Mouse (Mus musculus) forebrain, embryonic 14.5 days (tissue): Measurements from ENCODE around the gene Cort. TPM values are rescaled to one million over a fixed set of nuclear protein-coding genes. Genes with fewer than 3 reads are reported as not detected.
"Not testable (repeated sequence)": the region's sequence is repeated elsewhere in the genome, so short reads cannot be mapped to it uniquely, and the experiment has no call there.

Experiments
- ATAC-seq: fragments of 200-750 bp; cut with Nextera tagmentation; 2 replicates; pipeline ENCODE4 v1.8.0; 2017; ENCODE audit warnings: mild to moderate bottlenecking, moderate library complexity
- DNase-seq: peaks from one replicate; pipeline ENCODE4 v3.0.0-alpha.2; 2015; ENCODE audit warnings: low spot score
- H3K27ac ChIP-seq: fragments of 300-500 bp; sonication (generic); 2 replicates; pipeline ENCODE4 v1.5.1; 2014; ENCODE audit warnings: low read depth, mild to moderate bottlenecking, control low read depth, low read length, moderate library complexity
- H3K27me3 ChIP-seq: fragments of 300-500 bp; sonication (generic); replicated peaks from 2 replicates; pipeline ENCODE4 v1.6.1; 2014; ENCODE audit warnings: low read length, control low read depth, mixed read lengths; ENCODE audit not compliant: control insufficient read depth, insufficient read depth
- H3K36me3 ChIP-seq: fragments of 300-500 bp; sonication (generic); 2 replicates; pipeline ENCODE4 v1.6.1; 2014; ENCODE audit warnings: low read length, control low read depth; ENCODE audit not compliant: control insufficient read depth, insufficient read depth
- H3K4me1 ChIP-seq: fragments of 300-500 bp; sonication (generic); 2 replicates; pipeline ENCODE4 v1.6.1; 2014; ENCODE audit warnings: antibody characterized with exemption, low read length, control low read depth; ENCODE audit not compliant: control insufficient read depth, insufficient read depth
- H3K4me2 ChIP-seq: fragments of 300-500 bp; sonication (generic); 2 replicates; pipeline ENCODE4 v1.6.1; 2014; ENCODE audit warnings: mild to moderate bottlenecking, control low read depth, low read length
- H3K4me3 ChIP-seq: fragments of 300-500 bp; sonication (generic); 2 replicates; pipeline ENCODE4 v1.5.1; 2014; ENCODE audit warnings: low read depth, low read length, control low read depth
- H3K9ac ChIP-seq: fragments of 300-500 bp; sonication (generic); 2 replicates; pipeline ENCODE4 v1.6.1; 2014; ENCODE audit warnings: mild to moderate bottlenecking, low read length, control low read depth, moderate library complexity
- H3K9me3 ChIP-seq: fragments of 300-500 bp; sonication (generic); replicated peaks from 2 replicates; pipeline ENCODE4 v1.6.1; 2016; ENCODE audit warnings: low read length, control low read depth, mixed read lengths; ENCODE audit not compliant: control insufficient read depth
- WGBS: fragments of 180-500 bp; shearing (Covaris S2); extraction: QIAGEN DNeasy Blood & Tissue Kit; methylation state at CpG from one replicate; pipeline ENCODE4 v1.1.7; 2014; 5-methylcytosine and 5-hydroxymethylcytosine counted together
- polyA plus RNA-seq: library from polyadenylated mRNA; unstranded; fragments of >200 nt; fragmentation: Nextera tagmentation; extraction: Ambion mirVana; gene quantifications from 2 replicates; pipeline ENCODE4 v1.2.1, GENCODE M21; 2014

The Cort gene
- 0.63 and 1.7 TPM in 2 replicates for polyA plus RNA-seq

DNA sequence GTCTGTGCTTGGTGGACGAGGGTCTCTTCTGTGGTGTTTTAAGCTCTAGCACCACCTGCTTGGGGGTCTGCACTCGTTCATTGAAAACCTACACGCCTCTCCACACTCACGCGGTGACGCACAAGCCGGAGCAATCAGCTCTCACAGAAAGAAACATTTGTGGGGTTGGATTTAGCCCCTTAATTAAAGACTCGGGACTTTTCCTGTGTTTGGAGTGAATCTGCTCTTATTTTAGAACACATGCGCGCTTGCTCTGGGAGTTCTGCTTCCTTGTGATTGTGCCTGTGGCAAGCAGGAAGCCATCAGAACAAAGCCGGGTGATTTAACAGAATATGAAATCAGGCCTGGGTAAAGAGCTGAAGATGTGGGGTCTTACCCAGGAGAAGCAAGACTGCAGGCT, at the start of gene Cort:
Cort (minus strand) TSS at position 101 of the 400 bp plus-strand sequence.
- DNase-seq (no peak), ATAC-seq (no peak)
- no peak within 1 kb of the TSS for H3K27ac ChIP-seq
- H3K4me3 ChIP-seq, result no peak within 1 kb of the TSS
- H3K27me3 ChIP-seq, result no peaks in the 10 kb centered on the region
- H3K9me3 ChIP-seq, result no peaks in the 10 kb centered on the region
- peaks cover 35% of the 10 kb centered on the region for H3K36me3 ChIP-seq
- no peak within 1 kb of the TSS for H3K9ac ChIP-seq
- 84% methylated on average over 11 of the region's 11 CpGs for WGBS
- no peak within 1 kb of the TSS for H3K4me2 ChIP-seq
- H3K4me1 ChIP-seq, result no peaks in the 10 kb centered on the region

DNA sequence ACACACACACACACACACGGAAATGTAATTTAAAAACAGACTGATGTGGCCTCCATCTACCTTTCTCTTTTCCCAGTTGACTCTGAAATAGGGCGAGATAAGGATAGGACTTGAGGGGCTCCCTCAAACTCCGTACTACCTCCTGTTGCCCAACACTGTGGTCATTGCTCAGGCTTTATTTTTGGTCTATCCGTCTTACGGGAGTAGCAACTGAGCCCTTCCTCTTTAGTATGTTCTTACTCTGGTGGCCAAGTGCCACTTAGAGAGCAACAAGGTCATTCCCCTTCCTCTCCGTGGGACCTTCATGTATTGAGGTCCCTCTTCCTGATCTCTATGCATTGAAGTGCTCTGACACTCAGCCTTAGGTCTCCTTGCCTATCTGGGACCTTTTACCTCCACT, 47.1 kb upstream of the Cort start:
- Histone ChIP-seq H3K4me3 (no peak overlapping the region), H3K9me3 (no peaks in the 10 kb centered on the region), H3K4me1 (no peaks in the 10 kb centered on the region), H3K4me2 (no peak overlapping the region), H3K36me3 (peaks cover 31% of the 10 kb centered on the region), H3K27me3 (no peaks in the 10 kb centered on the region), H3K27ac (no peak overlapping the region), H3K9ac (no peak overlapping the region)
- 91% methylated on average over 6 of the region's 6 CpGs for WGBS
- no peak for DNase-seq
- no peak for ATAC-seq

DNA sequence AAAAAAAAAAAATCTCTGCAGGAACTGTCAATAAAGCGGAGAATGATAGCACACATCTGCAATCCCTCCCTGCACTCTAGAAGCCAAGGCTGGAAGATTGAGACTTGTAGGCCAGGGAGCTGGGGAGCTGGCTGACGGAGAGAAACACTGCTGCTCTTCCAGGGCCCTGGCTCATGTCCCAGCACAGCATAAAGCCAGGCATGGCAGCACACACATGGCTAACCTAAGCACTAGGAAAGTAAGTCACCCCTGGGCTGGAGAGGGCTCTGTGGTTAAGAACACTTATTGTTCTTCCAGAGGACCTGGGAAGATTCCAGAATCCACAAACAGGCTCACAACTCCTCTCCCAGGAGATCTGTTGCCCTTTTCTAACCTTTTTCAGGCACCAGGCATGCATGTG, 46.1 kb upstream of the Cort start:
- Histone ChIP-seq H3K4me3 (no peak overlapping the region), H3K27ac (peak overlapping the region; percentile 44; the same call in 1 of the 2 replicates), H3K36me3 (peaks cover 23% of the 10 kb centered on the region), H3K27me3 (no peaks in the 10 kb centered on the region), H3K4me1 (no peaks in the 10 kb centered on the region), H3K9me3 (no peaks in the 10 kb centered on the region), H3K9ac (no peak overlapping the region), H3K4me2 (no peak overlapping the region)
- peak; percentile 37 for DNase-seq
- no peak for ATAC-seq
- 64% methylated on average over 2 of the region's 2 CpGs for WGBS

DNA sequence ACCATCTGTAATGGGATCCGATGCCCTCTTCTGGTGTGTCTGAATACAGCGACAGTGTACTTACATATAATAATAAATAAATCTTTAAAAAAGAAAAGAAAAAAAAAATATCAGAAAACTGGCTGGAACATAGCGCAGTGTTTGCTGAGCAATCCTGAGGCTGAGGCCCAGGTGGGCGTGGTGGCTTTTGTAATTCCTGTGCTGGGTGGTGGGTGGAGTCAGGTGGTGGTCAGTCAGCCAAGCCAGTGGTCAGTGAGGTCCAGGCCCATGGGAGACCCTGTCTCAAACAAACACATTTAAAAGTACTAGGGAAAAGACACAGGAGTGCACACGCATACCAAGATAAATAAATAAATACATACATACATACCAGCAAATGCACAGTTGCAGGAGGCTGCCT, 45.5 kb upstream of the Cort start:
- Histone ChIP-seq H3K4me2 (no peak overlapping the region), H3K27ac (peak overlapping the region; percentile 44; the same call in 1 of the 2 replicates), H3K27me3 (no peaks in the 10 kb centered on the region), H3K4me3 (no peak overlapping the region), H3K4me1 (no peaks in the 10 kb centered on the region), H3K9ac (no peak overlapping the region), H3K9me3 (no peaks in the 10 kb centered on the region), H3K36me3 (peaks cover 19% of the 10 kb centered on the region)
- DNase-seq, result no peak
- 91% methylated on average over 5 of the region's 5 CpGs for WGBS
- no peak for ATAC-seq

DNA sequence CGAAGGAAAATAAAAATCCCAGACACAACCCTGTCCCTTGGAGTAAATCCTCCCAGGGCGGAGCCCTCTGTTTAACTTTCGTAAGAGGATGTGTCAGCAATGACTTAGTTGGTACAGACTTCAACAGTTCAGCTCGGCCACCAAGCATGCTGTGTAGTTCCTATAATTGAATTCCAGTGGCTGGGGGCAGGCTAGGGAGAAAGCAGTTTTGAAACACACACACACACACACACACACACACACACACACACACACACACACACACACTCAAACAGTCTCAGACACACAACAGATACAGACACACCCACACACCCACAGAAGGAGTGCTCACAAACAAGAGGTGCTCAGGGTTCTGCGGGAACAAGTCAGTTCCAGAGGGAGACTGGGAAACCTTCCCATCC, 45.0 kb upstream of the Cort start:
- no peak for ATAC-seq
- no peak for DNase-seq
- no peaks in the 10 kb centered on the region for H3K27me3 ChIP-seq
- H3K4me2 ChIP-seq, result no peak overlapping the region
- H3K9ac ChIP-seq, result no peak overlapping the region
- H3K9me3 ChIP-seq, result no peaks in the 10 kb centered on the region
- H3K36me3 ChIP-seq, result peaks cover 14% of the 10 kb centered on the region
- H3K27ac ChIP-seq, result no peak overlapping the region
- H3K4me3 ChIP-seq, result no peak overlapping the region
- no peaks in the 10 kb centered on the region for H3K4me1 ChIP-seq
- 80% methylated on average over 5 of the region's 5 CpGs for WGBS

DNA sequence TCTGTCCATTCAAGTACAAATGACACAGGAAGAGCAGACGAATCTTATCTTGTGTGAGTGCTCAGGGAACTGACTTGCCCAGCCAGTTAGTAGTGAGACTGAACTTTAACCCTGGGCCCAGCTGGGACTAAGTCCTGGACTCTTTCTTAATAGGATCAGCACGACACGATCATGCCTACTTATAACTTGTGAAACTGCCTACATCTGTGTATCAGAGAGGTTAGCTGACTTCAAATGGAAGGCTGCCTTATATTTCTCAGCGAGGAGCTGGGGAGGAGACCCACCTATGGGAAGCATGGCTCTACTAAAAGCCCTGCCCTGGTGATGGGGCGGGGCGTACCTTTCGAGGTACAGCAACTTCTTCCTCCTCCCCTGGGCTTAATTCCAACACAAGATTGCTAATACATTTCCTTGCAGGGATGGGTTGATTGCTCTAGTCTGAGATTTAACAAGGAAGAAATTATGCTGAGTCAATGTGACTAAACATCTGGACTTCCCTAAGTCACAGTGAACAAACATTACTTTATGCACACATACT, 43.9 kb upstream of the Cort start:
- H3K9me3 ChIP-seq, result no peaks in the 10 kb centered on the region
- no peak for ATAC-seq
- peaks cover 9% of the 10 kb centered on the region for H3K36me3 ChIP-seq
- H3K27me3 ChIP-seq, result no peaks in the 10 kb centered on the region
- no peak overlapping the region for H3K4me3 ChIP-seq
- H3K4me2 ChIP-seq, result no peak overlapping the region
- H3K27ac ChIP-seq, result no peak overlapping the region
- no peak overlapping the region for H3K9ac ChIP-seq
- no peaks in the 10 kb centered on the region for H3K4me1 ChIP-seq
- WGBS, result 76% methylated on average over 7 of the region's 7 CpGs
- no peak for DNase-seq

DNA sequence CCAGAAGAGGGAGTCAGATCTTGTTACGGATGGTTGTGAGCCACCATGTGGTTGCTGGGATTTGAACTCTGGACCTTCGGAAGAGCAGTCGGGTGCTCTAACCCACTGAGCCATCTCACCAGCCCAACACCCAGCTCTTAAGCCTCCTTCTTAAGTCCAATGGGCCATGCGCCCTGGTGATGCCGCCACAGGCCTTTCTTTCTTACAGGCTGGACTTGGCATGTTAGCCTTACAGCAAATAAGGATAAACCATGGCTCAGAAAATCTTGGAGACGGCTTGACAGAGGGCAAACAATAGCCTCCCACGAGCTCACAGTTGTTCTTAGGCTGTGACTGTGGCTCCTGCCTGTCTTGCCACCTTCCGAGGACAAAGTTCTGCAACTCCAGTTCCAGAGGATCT, 43.4 kb upstream of the Cort start:
- not testable (repeated sequence) for H3K9ac ChIP-seq, H3K4me2 ChIP-seq, H3K27me3 ChIP-seq, ATAC-seq, H3K9me3 ChIP-seq, DNase-seq, H3K4me3 ChIP-seq, H3K4me1 ChIP-seq, H3K27ac ChIP-seq, H3K36me3 ChIP-seq
- WGBS, result 76% methylated on average over 7 of the region's 8 CpGs

DNA sequence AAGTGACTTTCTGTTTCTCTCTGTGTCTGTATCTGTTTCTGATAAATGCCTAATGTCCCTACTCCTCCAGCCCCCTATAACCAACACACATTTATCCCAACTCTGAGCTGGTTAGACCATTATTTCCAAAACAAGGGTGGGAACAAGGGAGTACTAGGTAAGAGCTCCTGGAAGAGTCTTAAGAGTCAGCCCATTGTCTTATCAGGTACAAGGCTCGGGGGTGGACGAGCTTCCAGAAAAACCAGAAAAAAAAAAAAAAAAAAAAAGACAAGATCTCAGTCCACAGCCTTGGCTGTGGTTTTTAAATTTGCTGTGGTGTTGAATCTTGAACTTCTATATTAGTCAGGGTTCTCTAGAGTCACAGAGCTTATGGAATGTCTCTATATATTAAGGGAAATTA, 41.5 kb upstream of the Cort start:
- Histone ChIP-seq H3K36me3 (0 out of 2 replicates have a peak, but pooled peaks cover 17% of the 10 kb centered on the region), H3K4me3 (no peak overlapping the region), H3K4me1 (no peaks in the 10 kb centered on the region), H3K4me2 (no peak overlapping the region), H3K27me3 (no peaks in the 10 kb centered on the region), H3K27ac (no peak overlapping the region), H3K9ac (no peak overlapping the region), H3K9me3 (no peaks in the 10 kb centered on the region)
- ATAC-seq (no peak), DNase-seq (no peak)
- WGBS, result 71% methylated on average over 2 of the region's 2 CpGs

DNA sequence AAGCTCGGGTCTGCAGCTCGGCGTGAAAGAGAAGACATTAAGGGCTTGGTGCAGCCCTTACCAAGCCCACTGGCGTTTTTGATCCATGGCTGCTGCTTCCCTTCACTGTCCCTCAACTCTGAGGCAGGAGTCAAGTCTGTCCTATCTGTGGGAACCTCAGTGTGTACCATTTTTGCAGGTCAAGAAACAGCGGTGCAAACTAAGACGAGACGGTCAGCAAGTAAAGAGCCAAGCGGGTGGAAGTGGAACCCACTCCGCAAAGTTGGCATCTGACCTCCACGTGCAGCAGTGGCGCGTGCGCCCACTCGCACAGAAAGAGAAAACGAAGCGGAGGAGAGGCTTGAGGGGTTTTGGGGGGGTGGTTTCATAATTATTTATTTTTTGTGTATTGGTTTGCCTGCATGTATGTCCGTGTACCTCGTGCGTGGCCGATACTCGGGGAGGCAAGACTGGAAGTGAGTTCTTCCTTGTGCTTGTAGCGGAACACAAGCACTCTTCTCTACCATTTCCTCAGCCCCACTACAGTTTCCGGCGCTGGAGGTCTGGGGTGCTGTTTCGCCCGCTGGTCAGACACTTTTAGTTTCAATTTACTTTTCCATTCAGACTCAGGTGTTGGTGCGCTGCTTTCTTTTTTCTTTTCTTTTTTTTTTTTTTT, 40.5 kb upstream of the Cort start:
- WGBS, result under 1% methylated on average over 27 of the region's 27 CpGs
- Histone ChIP-seq H3K4me1 (no peaks in the 10 kb centered on the region), H3K9me3 (no peaks in the 10 kb centered on the region), H3K4me2 (peak overlapping the region; percentile 79), H3K9ac (peak overlapping the region; percentile 88), H3K27ac (no peak overlapping the region), H3K27me3 (no peaks in the 10 kb centered on the region), H3K36me3 (0 out of 2 replicates have a peak, but pooled peaks cover 20% of the 10 kb centered on the region), H3K4me3 (peak overlapping the region; percentile 90)
- DNase-seq (peak; percentile 33), ATAC-seq (peak; percentile 66)
